Mouse (Mus musculus): ENCODE measurements around the gene Stk17b. TPM values are rescaled to one million over a fixed set of nuclear protein-coding genes. Genes with fewer than 3 reads are reported as not detected.
"Not testable (repeated sequence)": the region's sequence is repeated elsewhere in the genome, so short reads cannot be mapped to it uniquely, and the experiment has no call there.

Gene Stk17b
- polyA plus RNA-seq, 1 experiment from 2014 or later = 14.5 TPM

- WGBS = 51% methylated on average over 5 of the region's 5 CpGs
- Histone ChIP-seq H3K4me2 (ENCODE audit: low read length) (no peak overlapping the region), H3K9me3 (ENCODE audit: control insufficient read depth, low read length) (no peaks in the 10 kb centered on the region), H3K36me3 (ENCODE audit: control insufficient read depth, insufficient read depth, low read length) (no peaks in the 10 kb centered on the region), H3K4me1 (ENCODE audit: control insufficient read depth in 2 of 2, insufficient read depth in 2 of 2, low read length in 2 of 2) (no peaks in the 10 kb centered on the region), H3K4me3 (ENCODE audit: control insufficient read depth in 1 of 2, insufficient read depth in 1 of 2, low read depth in 1 of 2, low read length in 2 of 2) (no peak overlapping the region), H3K27me3 (ENCODE audit: control insufficient read depth, insufficient read depth, low read length) (no peaks in the 10 kb centered on the region), H3K9ac (ENCODE audit: low read length) (no peak overlapping the region), H3K27ac (replicated peaks in 1 of 2; ENCODE audit: control insufficient read depth in 1 of 2, insufficient read depth in 1 of 2, low read depth in 2 of 2, low read length in 2 of 2) (no peak overlapping the region)
- ATAC-seq (ENCODE audit: insufficient number of reproducible peaks, insufficient read depth, low FRiP score, low read depth) = no peak
Observed at GRCm38 (mm10) chr1:53720601-53721351, 64.2 kb downstream of the Stk17b start.

GRCm38 (mm10) chr1:53715966-53716515 is 69.0 kb downstream of the Stk17b start:
- Histone ChIP-seq H3K27ac (replicated peaks in 1 of 2; ENCODE audit: control insufficient read depth in 1 of 2, insufficient read depth in 1 of 2, low read depth in 2 of 2, low read length in 2 of 2) (no peak overlapping the region), H3K9me3 (ENCODE audit: control insufficient read depth, low read length) (no peaks in the 10 kb centered on the region), H3K4me2 (ENCODE audit: low read length) (no peak overlapping the region), H3K4me1 (ENCODE audit: control insufficient read depth in 2 of 2, insufficient read depth in 2 of 2, low read length in 2 of 2) (peaks cover 0 to 2% of the 10 kb centered on the region in 2 experiments; a peak in 1 of 4 replicates), H3K9ac (ENCODE audit: low read length) (no peak overlapping the region), H3K4me3 (ENCODE audit: control insufficient read depth in 1 of 2, insufficient read depth in 1 of 2, low read depth in 1 of 2, low read length in 2 of 2) (no peak overlapping the region), H3K36me3 (ENCODE audit: control insufficient read depth, insufficient read depth, low read length) (no peaks in the 10 kb centered on the region), H3K27me3 (ENCODE audit: control insufficient read depth, insufficient read depth, low read length) (no peaks in the 10 kb centered on the region)
- no peak for ATAC-seq (ENCODE audit: insufficient number of reproducible peaks, insufficient read depth, low FRiP score, low read depth)
- WGBS = 78% methylated on average over 1 of the region's 1 CpGs

- peaks cover 0 to 2% of the 10 kb centered on the region in 2 experiments; a peak in 1 of 4 replicates for H3K4me1 ChIP-seq (ENCODE audit: control insufficient read depth in 2 of 2, insufficient read depth in 2 of 2, low read length in 2 of 2)
- 4% methylated on average over 4 of the region's 4 CpGs for WGBS
- H3K9ac ChIP-seq (ENCODE audit: low read length) = no peak overlapping the region
- no peaks in the 10 kb centered on the region for H3K36me3 ChIP-seq (ENCODE audit: control insufficient read depth, insufficient read depth, low read length)
- no peaks in the 10 kb centered on the region for H3K27me3 ChIP-seq (ENCODE audit: control insufficient read depth, insufficient read depth, low read length)
- H3K4me3 ChIP-seq (ENCODE audit: control insufficient read depth in 1 of 2, insufficient read depth in 1 of 2, low read depth in 1 of 2, low read length in 2 of 2) = no peak overlapping the region
- H3K4me2 ChIP-seq (ENCODE audit: low read length) = no peak overlapping the region
- no peak for ATAC-seq (ENCODE audit: insufficient number of reproducible peaks, insufficient read depth, low FRiP score, low read depth)
- H3K27ac ChIP-seq (replicated peaks in 1 of 2; ENCODE audit: control insufficient read depth in 1 of 2, insufficient read depth in 1 of 2, low read depth in 2 of 2, low read length in 2 of 2) = no peak overlapping the region
- H3K9me3 ChIP-seq (ENCODE audit: control insufficient read depth, low read length) = no peaks in the 10 kb centered on the region
Observed at GRCm38 (mm10) chr1:53715446-53715845, 69.6 kb downstream of the Stk17b start.

GRCm38 (mm10) chr1:53713383-53713782 is 71.6 kb downstream of the Stk17b start:
- H3K27me3 ChIP-seq (ENCODE audit: control insufficient read depth, insufficient read depth, low read length); H3K9ac ChIP-seq (ENCODE audit: low read length); H3K36me3 ChIP-seq (ENCODE audit: control insufficient read depth, insufficient read depth, low read length); ATAC-seq (ENCODE audit: insufficient number of reproducible peaks, insufficient read depth, low FRiP score, low read depth); H3K27ac ChIP-seq (replicated peaks in 1 of 2; ENCODE audit: control insufficient read depth in 1 of 2, insufficient read depth in 1 of 2, low read depth in 2 of 2, low read length in 2 of 2); H3K4me3 ChIP-seq (ENCODE audit: control insufficient read depth in 1 of 2, insufficient read depth in 1 of 2, low read depth in 1 of 2, low read length in 2 of 2); H3K9me3 ChIP-seq (ENCODE audit: control insufficient read depth, low read length); H3K4me2 ChIP-seq (ENCODE audit: low read length); H3K4me1 ChIP-seq (ENCODE audit: control insufficient read depth in 2 of 2, insufficient read depth in 2 of 2, low read length in 2 of 2): not testable (repeated sequence)
- 51% methylated on average over 2 of the region's 3 CpGs for WGBS

- Histone ChIP-seq H3K27me3 (ENCODE audit: control insufficient read depth, insufficient read depth, low read length) (no peaks in the 10 kb centered on the region), H3K4me1 (ENCODE audit: control insufficient read depth in 2 of 2, insufficient read depth in 2 of 2, low read length in 2 of 2) (peaks cover 4% of the 10 kb centered on the region in 2 experiments; a peak in 2 of 4 replicates), H3K9ac (ENCODE audit: low read length) (no peak overlapping the region), H3K27ac (replicated peaks in 1 of 2; ENCODE audit: control insufficient read depth in 1 of 2, insufficient read depth in 1 of 2, low read depth in 2 of 2, low read length in 2 of 2) (no peak overlapping the region), H3K4me2 (ENCODE audit: low read length) (no peak overlapping the region), H3K4me3 (ENCODE audit: control insufficient read depth in 1 of 2, insufficient read depth in 1 of 2, low read depth in 1 of 2, low read length in 2 of 2) (no peak overlapping the region), H3K36me3 (ENCODE audit: control insufficient read depth, insufficient read depth, low read length) (no peaks in the 10 kb centered on the region), H3K9me3 (ENCODE audit: control insufficient read depth, low read length) (no peaks in the 10 kb centered on the region)
- 91% methylated on average over 9 of the region's 9 CpGs for WGBS
- no peak for ATAC-seq (ENCODE audit: insufficient number of reproducible peaks, insufficient read depth, low FRiP score, low read depth)
Observed at GRCm38 (mm10) chr1:53711069-53711468, 74.0 kb downstream of the Stk17b start.

- H3K4me3 ChIP-seq (ENCODE audit: control insufficient read depth in 1 of 2, insufficient read depth in 1 of 2, low read depth in 1 of 2, low read length in 2 of 2) = not testable (repeated sequence)
Observed at GRCm38 (mm10) chr1:53709602-53710001, 75.4 kb downstream of the Stk17b start.

GRCm38 (mm10) chr1:53706431-53707361 is 78.3 kb downstream of the Stk17b start, which contains the start of gene Dnah7a:
Gene Dnah7a (minus strand): TSS chr1:53706784.
- Histone ChIP-seq H3K9ac (ENCODE audit: low read length) (peak within 1 kb of the TSS; percentile 35; the same call in 1 of the 2 replicates), H3K36me3 (ENCODE audit: control insufficient read depth, insufficient read depth, low read length) (no peaks in the 10 kb centered on the region), H3K9me3 (ENCODE audit: control insufficient read depth, low read length) (no peaks in the 10 kb centered on the region), H3K4me2 (ENCODE audit: low read length) (peak within 1 kb of the TSS; percentile 71), H3K27me3 (ENCODE audit: control insufficient read depth, insufficient read depth, low read length) (no peaks in the 10 kb centered on the region), H3K27ac (replicated peaks in 1 of 2; ENCODE audit: control insufficient read depth in 1 of 2, insufficient read depth in 1 of 2, low read depth in 2 of 2, low read length in 2 of 2) (no peak within 1 kb of the TSS), H3K4me1 (ENCODE audit: control insufficient read depth in 2 of 2, insufficient read depth in 2 of 2, low read length in 2 of 2) (peaks cover 2 to 4% of the 10 kb centered on the region in 2 experiments; a peak in 2 of 4 replicates), H3K4me3 (ENCODE audit: control insufficient read depth in 1 of 2, insufficient read depth in 1 of 2, low read depth in 1 of 2, low read length in 2 of 2) (peak within 1 kb of the TSS; percentile 39 to 62)
- ATAC-seq (ENCODE audit: insufficient number of reproducible peaks, insufficient read depth, low FRiP score, low read depth) = 0 out of 2 replicates have a peak, but pooled peaks have one; percentile 21
- 12% methylated on average over 42 of the region's 42 CpGs for WGBS

More at GRCm38 (mm10) chr1:53709602-53710001, 75.4 kb downstream of the Stk17b start:
- H3K4me2 ChIP-seq (ENCODE audit: low read length); H3K36me3 ChIP-seq (ENCODE audit: control insufficient read depth, insufficient read depth, low read length); ATAC-seq (ENCODE audit: insufficient number of reproducible peaks, insufficient read depth, low FRiP score, low read depth); H3K4me1 ChIP-seq (ENCODE audit: control insufficient read depth in 2 of 2, insufficient read depth in 2 of 2, low read length in 2 of 2); H3K9ac ChIP-seq (ENCODE audit: low read length); H3K9me3 ChIP-seq (ENCODE audit: control insufficient read depth, low read length); H3K27me3 ChIP-seq (ENCODE audit: control insufficient read depth, insufficient read depth, low read length); H3K27ac ChIP-seq (replicated peaks in 1 of 2; ENCODE audit: control insufficient read depth in 1 of 2, insufficient read depth in 1 of 2, low read depth in 2 of 2, low read length in 2 of 2): not testable (repeated sequence)
- WGBS = 79% methylated on average over 5 of the region's 5 CpGs

Measured in heart, embryonic 14.5 days (tissue).